Mouse (Mus musculus): ENCODE data around the gene Gm17660.
A peak's percentile ranks its signal among the peaks of the same experiment; 100 is the strongest.

Gene Gm17660

GRCm38 (mm10) chr5:104080736-104081135 is 3.3 kb upstream of the Gm17660 start:
- DNase-seq = no peak

DNA sequence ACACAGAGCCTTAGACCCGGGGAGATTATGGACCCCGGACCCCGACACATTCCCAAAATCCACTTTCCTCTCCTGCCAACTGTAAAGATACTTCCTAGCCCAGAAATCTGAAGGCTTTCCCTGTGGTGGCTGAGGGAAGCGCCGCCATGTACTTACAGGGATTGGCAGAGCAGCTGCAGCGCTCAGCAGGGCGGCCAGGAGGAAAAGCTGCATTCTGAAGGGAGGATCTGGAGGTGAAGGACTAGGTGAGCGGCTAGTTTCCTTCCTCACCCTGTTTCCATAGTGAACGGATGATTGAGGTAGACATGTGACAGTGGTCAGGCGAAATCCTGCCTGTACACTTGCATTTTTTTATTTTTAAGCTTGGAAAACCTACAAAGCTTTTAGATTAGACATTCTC is 1.0 kb downstream of the Gm17660 start:
- DNase-seq = no peak

GRCm38 (mm10) chr5:104074388-104074787 is 3.0 kb downstream of the Gm17660 start:
- DNase-seq = peak; percentile 60

DNA sequence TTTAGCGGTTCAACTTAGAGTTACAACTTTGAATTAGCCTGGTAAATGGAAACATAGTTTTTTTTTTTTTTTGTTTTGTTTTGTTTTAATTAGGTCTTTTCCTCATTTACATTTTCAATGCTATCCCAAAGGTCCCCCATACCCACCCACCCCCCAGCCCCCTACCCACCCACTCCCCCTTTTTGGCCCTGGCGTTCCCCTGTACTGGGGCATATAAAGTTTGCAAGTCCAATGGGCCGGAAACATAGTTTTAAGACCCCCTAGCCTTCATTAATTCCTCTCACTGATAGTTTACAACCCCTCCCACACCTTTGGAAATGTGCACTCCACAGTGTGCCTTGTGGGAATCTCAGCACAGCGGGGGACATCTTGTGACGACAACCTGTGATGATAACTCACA is 3.8 kb downstream of the Gm17660 start:
- DNase-seq = no peak

GRCm38 (mm10) chr5:104072272-104072886 is 5.0 kb downstream of the Gm17660 start:
- DNase-seq = no peak

- DNase-seq = no peak
Measured at GRCm38 (mm10) chr5:104071048-104071447, 6.4 kb downstream of the Gm17660 start.

- no peak for DNase-seq
Measured at GRCm38 (mm10) chr5:104068751-104069150, 8.7 kb downstream of the Gm17660 start.

DNA sequence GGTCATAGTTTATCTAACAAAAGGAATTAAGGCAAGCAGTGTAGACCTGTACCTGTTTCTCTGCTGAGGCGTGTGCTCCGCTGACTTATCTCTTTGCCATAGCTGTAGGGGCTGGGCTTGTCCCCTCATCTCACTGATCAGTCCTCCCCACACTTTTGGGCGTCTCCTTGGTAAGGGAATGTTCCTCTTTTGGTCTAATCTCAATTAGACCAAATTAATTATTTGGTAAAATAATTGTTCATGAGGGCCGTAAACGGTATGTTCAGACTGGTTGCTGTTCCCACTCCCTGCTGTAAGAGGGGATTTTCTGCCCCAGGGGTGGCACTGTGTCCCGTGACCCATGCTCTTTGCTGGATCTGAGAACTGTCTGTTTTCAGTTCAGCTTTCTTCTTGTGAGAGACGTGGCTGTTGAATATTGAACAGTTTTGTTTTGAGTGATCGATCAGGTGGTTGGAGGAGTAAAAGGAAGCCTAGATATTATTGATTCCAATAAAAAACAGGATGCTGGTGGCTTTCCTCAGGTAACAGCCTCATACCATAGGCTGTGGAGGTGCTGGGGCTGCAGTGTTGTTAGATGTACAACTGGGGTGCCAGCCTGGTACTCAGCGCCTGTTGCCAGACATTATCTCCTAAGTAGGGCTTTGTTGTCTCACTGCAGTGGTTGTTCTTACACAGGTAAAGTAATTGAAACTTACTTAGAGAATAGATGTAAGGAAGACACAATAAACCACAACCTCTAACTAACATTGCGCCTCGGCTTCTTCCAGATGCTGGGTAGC is 14.4 kb downstream of the Gm17660 start:
- DNase-seq = no peak

DNA sequence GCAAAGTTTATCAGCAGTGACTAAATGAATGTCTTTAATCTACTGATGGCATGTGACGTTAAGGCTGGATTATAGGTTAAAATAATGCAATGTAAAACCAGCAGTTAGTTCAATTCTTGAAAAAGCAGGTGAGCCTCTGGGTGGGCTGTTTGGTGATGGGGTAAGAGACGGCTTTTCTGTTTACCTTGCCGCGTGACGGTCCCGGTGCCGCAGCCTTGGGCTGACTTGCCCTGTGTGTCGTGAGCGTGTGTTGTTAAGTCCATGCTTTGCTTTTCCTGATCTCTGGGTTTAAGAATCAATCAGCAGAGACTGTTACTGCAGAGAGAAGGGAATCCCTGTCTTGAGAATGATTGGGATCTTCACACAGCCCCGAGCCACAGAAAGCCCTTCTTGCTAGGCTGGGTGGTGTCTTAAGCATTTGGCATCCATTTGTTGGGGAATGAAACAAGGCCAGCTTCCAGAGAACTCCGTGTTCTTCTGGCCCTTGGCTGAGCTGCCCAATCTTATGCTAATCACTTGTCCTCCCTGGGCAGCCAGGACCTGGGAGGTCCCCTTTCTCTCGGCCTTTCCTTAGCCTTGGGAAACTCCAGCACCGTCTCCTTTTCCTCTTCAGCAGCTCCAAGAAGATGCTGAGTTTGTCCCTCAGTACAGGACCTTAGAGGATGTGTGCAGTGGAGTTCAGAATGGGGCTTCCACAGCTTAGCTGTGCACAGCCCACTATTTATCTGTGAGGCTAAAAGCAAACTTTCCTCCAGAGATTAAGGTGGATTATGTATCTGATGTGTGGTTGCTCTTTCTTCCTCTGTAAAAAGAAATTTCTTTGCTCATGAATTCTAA is 15.3 kb downstream of the Gm17660 start:
- no peak for DNase-seq

DNA sequence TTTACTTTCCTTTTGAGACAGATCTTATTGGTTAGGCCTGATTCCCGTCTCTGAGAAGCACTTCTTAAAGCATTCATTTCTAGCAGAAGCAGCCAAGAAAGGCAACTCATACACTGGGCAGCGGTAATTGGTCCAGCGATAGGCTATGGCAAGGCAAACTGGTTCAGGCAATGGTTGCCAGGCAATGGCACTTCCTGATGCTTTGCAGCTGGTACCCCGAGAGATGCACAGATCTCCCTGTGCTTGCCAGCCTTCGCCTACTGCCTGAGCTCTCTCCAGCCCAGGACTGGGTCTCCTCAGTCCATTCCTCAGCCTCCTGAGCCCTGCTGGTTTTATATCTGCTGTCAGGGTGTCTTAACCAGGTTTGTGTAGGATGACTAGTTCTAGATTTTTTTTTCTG is 17.0 kb downstream of the Gm17660 start:
- DNase-seq = no peak

GRCm38 (mm10) chr5:104059628-104060027 is 17.8 kb downstream of the Gm17660 start:
- DNase-seq = no peak

- peak; percentile 55 for DNase-seq
Measured at GRCm38 (mm10) chr5:104058021-104058420, 19.4 kb downstream of the Gm17660 start.

DNA sequence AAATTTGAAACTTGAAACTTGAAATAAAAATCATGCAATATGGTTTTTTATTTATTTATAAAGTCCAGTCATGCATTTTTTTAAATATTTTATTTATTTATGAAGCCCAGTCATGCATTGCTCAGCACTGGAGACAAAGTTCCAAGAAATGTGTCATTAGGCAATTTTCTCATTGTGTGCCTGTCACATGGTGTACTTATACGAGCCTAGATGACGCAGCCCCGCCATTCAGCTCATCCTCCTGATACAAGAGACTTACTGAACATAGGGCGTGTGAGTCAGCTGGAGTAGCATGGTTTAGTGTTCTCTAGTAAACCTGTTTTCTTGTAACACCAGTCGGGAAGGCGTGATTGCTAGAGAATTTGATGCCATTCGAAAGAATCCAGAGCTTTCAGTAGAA is 21.1 kb downstream of the Gm17660 start:
- no peak for DNase-seq

GRCm38 (mm10) chr5:104055816-104056215 is 21.6 kb downstream of the Gm17660 start:
- no peak for DNase-seq

GRCm38 (mm10) chr5:104054938-104055337 is 22.5 kb downstream of the Gm17660 start:
- DNase-seq = no peak

GRCm38 (mm10) chr5:104052956-104053355 is 24.5 kb downstream of the Gm17660 start:
- no peak for DNase-seq

GRCm38 (mm10) chr5:104048139-104048538 is 29.3 kb downstream of the Gm17660 start:
- no peak for DNase-seq

DNA sequence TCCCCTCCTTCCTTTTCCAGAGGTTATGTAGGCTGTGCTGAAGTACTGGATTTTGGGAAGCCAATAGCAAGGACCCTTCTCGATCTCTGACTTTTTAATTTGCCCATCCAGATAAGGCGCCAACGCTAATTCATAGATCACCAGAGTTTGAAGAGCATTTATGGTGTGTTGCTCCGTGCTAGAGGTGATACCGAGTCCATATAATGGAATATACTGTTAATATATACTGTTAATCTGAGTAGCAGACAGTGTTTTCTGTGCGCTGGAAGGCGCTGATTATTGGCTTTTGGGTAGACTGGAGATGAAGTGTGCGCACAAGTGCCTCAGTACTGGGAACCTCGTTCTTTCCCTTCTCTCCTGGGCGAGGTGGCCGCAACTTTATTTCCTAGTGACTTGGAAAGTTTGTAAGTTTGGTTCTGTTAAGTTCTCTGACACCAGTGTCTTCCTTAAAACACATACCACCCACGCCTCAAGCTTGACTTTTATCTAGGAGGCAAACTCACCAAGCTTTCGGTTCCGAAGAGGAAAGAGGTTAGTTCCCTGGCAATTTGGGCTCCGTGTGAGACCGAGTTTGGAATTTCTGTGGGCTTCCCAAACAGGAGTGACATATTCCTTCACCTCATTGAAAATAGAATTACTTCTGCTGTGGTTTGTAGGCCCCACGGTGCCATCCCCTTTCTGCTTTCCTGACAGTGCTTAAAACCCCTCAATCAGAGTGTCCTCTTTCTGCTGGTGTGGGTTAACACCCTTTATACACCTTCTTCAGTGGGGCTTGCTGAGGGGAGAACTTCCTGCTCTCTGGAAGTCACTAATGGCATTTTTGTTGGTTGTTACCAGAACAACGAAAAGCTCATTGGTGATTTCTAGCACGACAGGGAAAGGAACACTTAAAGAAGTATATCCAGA is 30.0 kb downstream of the Gm17660 start:
- no peak for DNase-seq

DNA sequence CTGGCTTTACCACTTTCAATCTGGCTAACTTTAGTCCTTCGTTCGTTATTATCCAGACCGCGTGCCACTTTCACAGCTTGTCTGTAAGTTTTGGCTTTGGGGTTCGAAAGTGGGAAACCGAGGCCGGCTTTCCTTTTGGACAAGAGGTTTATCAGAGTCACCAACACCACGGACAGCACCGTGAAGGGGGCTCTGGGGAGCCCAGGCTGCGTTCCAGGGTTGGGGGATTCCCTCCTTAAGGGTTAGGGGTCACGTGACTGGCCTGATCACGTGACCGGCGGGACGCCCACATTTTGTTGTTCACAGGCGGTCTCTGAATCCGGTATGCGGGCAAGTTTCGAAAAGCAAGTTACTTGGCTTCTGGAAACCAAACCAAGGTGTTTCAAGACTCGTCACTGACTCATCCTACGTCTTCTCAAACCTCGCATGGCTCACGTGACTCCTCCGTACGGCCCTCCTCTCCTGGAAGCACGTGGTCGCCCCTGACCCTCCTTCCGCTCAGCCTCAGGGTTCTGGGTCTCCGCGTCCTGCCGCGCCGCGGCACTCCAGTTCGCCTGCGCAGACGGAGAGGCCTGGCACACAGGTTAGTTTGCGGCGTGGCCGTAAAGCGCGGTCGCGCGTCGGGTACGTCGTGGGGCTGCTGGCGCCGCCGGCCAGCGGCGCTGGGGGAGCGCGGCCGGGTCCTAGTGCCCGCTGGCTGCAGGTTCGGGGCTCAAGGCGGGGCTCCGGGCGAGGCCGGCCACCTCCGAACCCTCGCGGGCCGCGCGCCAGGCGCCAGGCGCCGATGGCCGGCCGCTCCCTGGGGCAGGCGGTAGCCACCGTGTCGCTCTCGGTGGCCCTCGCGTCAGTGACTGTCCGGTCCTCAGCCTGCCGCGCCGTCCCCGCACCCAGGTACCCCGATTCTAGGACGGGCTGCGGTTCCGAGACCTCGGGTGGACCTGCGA is 30.9 kb downstream of the Gm17660 start, which contains the start of gene Nudt9:
TSS of gene Nudt9 (plus strand) at position 51 of the 944 bp plus-strand sequence.
- DNase-seq = peak; percentile 98

GRCm38 (mm10) chr5:104043704-104044103 is 33.7 kb downstream of the Gm17660 start:
- DNase-seq = no peak

GRCm38 (mm10) chr5:104042906-104043305 is 34.5 kb downstream of the Gm17660 start:
- DNase-seq = no peak
